Mouse (Mus musculus): Measurements from ENCODE around the gene Rnase13.

- TF ChIP-seq CTCF (IDR thresholded peaks at IDR 0.05) (no peak), POLR2A (IDR thresholded peaks at IDR 0.05; ENCODE audit: insufficient read depth, low read depth, low read length) (no peak)
Measured at GRCm38 (mm10) chr14:51922910-51923309, 337 bp upstream of the Rnase13 start.

Measured in heart, adult 2 months (tissue).